Mouse (Mus musculus) kidney, postnatal 4 days (tissue): ENCODE measurements around the gene Ankrd44.

ENCODE experiments used
- DNase-seq, 2 experiments: peaks; one replicate each; pipeline ENCODE4 v3.0.0; 2021; ENCODE audit warnings: mixed read lengths in 2 of 2

The Ankrd44 gene

GRCm38 (mm10) chr1:54691824-54692223, 234.4 kb downstream of the Ankrd44 start:
- DNase-seq, result no peak

GRCm38 (mm10) chr1:54690291-54690965, 235.8 kb downstream of the Ankrd44 start:
- DNase-seq, result no peak

GRCm38 (mm10) chr1:54688441-54688840, 237.7 kb downstream of the Ankrd44 start:
- DNase-seq, result no peak

- no peak for DNase-seq
Observed at GRCm38 (mm10) chr1:54684316-54684715, 241.9 kb downstream of the Ankrd44 start.

GRCm38 (mm10) chr1:54679556-54679955, 246.6 kb downstream of the Ankrd44 start:
- DNase-seq, result no peak

- no peak for DNase-seq
Observed at GRCm38 (mm10) chr1:54678037-54678436, 248.2 kb downstream of the Ankrd44 start.

GRCm38 (mm10) chr1:54675478-54675877, 250.7 kb downstream of the Ankrd44 start:
- peak in 1 of 2 experiments; percentile 13 for DNase-seq

GRCm38 (mm10) chr1:54667991-54668390, 258.2 kb downstream of the Ankrd44 start:
- no peak for DNase-seq

GRCm38 (mm10) chr1:54665582-54666405, 260.4 kb downstream of the Ankrd44 start:
- DNase-seq, result peak; percentile 20 to 38

GRCm38 (mm10) chr1:54665095-54665494, 261.1 kb downstream of the Ankrd44 start:
- DNase-seq, result no peak

- no peak for DNase-seq
Observed at GRCm38 (mm10) chr1:54660674-54661073, 265.5 kb downstream of the Ankrd44 start.

GRCm38 (mm10) chr1:54658558-54658957, 267.6 kb downstream of the Ankrd44 start:
- DNase-seq, result peak in 1 of 2 experiments; percentile 13

GRCm38 (mm10) chr1:54648237-54648636, 277.9 kb downstream of the Ankrd44 start:
- no peak for DNase-seq

- DNase-seq, result no peak
Observed at GRCm38 (mm10) chr1:54647335-54647745, 278.8 kb downstream of the Ankrd44 start.

GRCm38 (mm10) chr1:54640184-54640795, 285.9 kb downstream of the Ankrd44 start:
- no peak for DNase-seq

- DNase-seq, result no peak
Observed at GRCm38 (mm10) chr1:54639506-54640078, 286.6 kb downstream of the Ankrd44 start.

GRCm38 (mm10) chr1:54639076-54639475, 287.1 kb downstream of the Ankrd44 start:
- no peak for DNase-seq

- no peak for DNase-seq
Observed at GRCm38 (mm10) chr1:54637340-54637739, 288.8 kb downstream of the Ankrd44 start.

- no peak for DNase-seq
Observed at GRCm38 (mm10) chr1:54629106-54629505, 297.1 kb downstream of the Ankrd44 start.

GRCm38 (mm10) chr1:54614963-54615362, 311.2 kb downstream of the Ankrd44 start:
- DNase-seq, result peak in 1 of 2 experiments; percentile 2

- DNase-seq, result no peak
Observed at GRCm38 (mm10) chr1:54612344-54612743, 313.8 kb downstream of the Ankrd44 start.

GRCm38 (mm10) chr1:54611891-54612290, 314.3 kb downstream of the Ankrd44 start:
- no peak for DNase-seq

GRCm38 (mm10) chr1:54606936-54607335, 319.3 kb downstream of the Ankrd44 start:
- no peak for DNase-seq
